Mouse (Mus musculus) liver, adult 2 months (tissue): ENCODE measurements around the gene Dock1.

Experiments used
- CTCF ChIP-seq: fragments of 200-500 bp; IDR thresholded peaks from 2 replicates; pipeline ENCODE4 v1.5.1; 2011; ENCODE audit warnings: low read depth, low read length, control low read depth
- POLR2A ChIP-seq: fragments of 200-500 bp; IDR thresholded peaks from 2 replicates; pipeline ENCODE4 v1.6.1; 2011; ENCODE audit warnings: low read length, control low read depth; ENCODE audit not compliant: insufficient read depth; ENCODE audit errors: extremely low read depth

GRCm38 (mm10) chr7:134894604-134895003 is 224.2 kb downstream of the Dock1 start:
- TF ChIP-seq CTCF: no peak
- TF ChIP-seq POLR2A: no peak
